Mouse (Mus musculus) adrenal gland (tissue): Measurements from ENCODE around the gene Fzd9.

Experiments used
- intact Hi-C: fragments of 180-260 bp; cut with DNase I; formaldehyde crosslinking; loops from one replicate; pipeline ENCODE4 v1.15.1; 2025
- long read RNA-seq, 2 experiments: library from polyadenylated mRNA; unstranded; transcript quantifications; one replicate each; pipeline ENCODE4 v2.0.0; 2020; ENCODE audit warnings: borderline replicate concordance in 1 of 2; ENCODE audit not compliant: insufficient replicate concordance in 1 of 2

Gene Fzd9
- long read RNA-seq, experiment 1, partial matches to known transcripts: 0 of 3 reads
- long read RNA-seq, experiment 1, other reads (novel, unspliced or antisense): 0 of 3 reads
- long read RNA-seq, experiment 2, transcript Fzd9-201 (1 exons, 2,293 nt): major isoform, 11 of 11 reads
- long read RNA-seq, experiment 2, partial matches to known transcripts: 0 of 11 reads
- long read RNA-seq, experiment 2, other reads (novel, unspliced or antisense): 0 of 11 reads

- intact Hi-C loops: no loop called here
These were observed at the start of gene Fzd9 for GRCm38 (mm10) chr5:135251079-135251454. TSS of gene Fzd9 (minus strand) at chr5:135251230.

- intact Hi-C loops: no loop called here
These were observed 41.0 kb upstream of the Fzd9 start for GRCm38 (mm10) chr5:135292001-135292400.

- intact Hi-C loops: no loop called here
These were observed 40.2 kb upstream of the Fzd9 start for GRCm38 (mm10) chr5:135291193-135291592.

- intact Hi-C loops: no loop called here
These were observed 39.7 kb upstream of the Fzd9 start for GRCm38 (mm10) chr5:135290703-135291102.

GRCm38 (mm10) chr5:135286926-135287325, 35.9 kb upstream of the Fzd9 start:
- intact Hi-C loops: loop anchor here (2.0 kb wide), 2 partner anchors 50 to 168 kb away; no protein-coding TSS in a partner anchor

- intact Hi-C loops: loop anchor here (2.0 kb wide), 2 partner anchors 49 to 167 kb away; no protein-coding TSS in a partner anchor
These were observed 35.2 kb upstream of the Fzd9 start for GRCm38 (mm10) chr5:135286185-135286584.

GRCm38 (mm10) chr5:135285211-135285610, 34.2 kb upstream of the Fzd9 start:
- intact Hi-C loops: no loop called here

- intact Hi-C loops: no loop called here
These were observed 29.2 kb upstream of the Fzd9 start for GRCm38 (mm10) chr5:135280226-135280625.

- intact Hi-C loops: no loop called here
These were observed 25.6 kb upstream of the Fzd9 start for GRCm38 (mm10) chr5:135276597-135276996.

- intact Hi-C loops: no loop called here
These were observed 23.8 kb upstream of the Fzd9 start for GRCm38 (mm10) chr5:135274663-135275396.

GRCm38 (mm10) chr5:135271563-135272165, 20.6 kb upstream of the Fzd9 start:
- intact Hi-C loops: no loop called here

GRCm38 (mm10) chr5:135270361-135270760, 19.3 kb upstream of the Fzd9 start:
- intact Hi-C loops: no loop called here

GRCm38 (mm10) chr5:135269451-135269850, 18.4 kb upstream of the Fzd9 start:
- intact Hi-C loops: no loop called here

- intact Hi-C loops: no loop called here
These were observed 13.5 kb upstream of the Fzd9 start for GRCm38 (mm10) chr5:135264548-135264947.

GRCm38 (mm10) chr5:135263866-135264503, 13.0 kb upstream of the Fzd9 start:
- intact Hi-C loops: no loop called here

- intact Hi-C loops: no loop called here
These were observed 7.5 kb upstream of the Fzd9 start for GRCm38 (mm10) chr5:135258280-135259150.

- intact Hi-C loops: no loop called here
These were observed 6.5 kb upstream of the Fzd9 start for GRCm38 (mm10) chr5:135257559-135257958.

- intact Hi-C loops: no loop called here
These were observed 5.1 kb upstream of the Fzd9 start for GRCm38 (mm10) chr5:135256166-135256565.

GRCm38 (mm10) chr5:135253741-135254401, 2.8 kb upstream of the Fzd9 start:
- intact Hi-C loops: no loop called here
